Mouse (Mus musculus): Measurements from ENCODE around the gene Cryzl1.
"Not testable (repeated sequence)": the region's sequence is repeated elsewhere in the genome, so short reads cannot be mapped to it uniquely, and the experiment has no call there.

Cryzl1 gene

DNA sequence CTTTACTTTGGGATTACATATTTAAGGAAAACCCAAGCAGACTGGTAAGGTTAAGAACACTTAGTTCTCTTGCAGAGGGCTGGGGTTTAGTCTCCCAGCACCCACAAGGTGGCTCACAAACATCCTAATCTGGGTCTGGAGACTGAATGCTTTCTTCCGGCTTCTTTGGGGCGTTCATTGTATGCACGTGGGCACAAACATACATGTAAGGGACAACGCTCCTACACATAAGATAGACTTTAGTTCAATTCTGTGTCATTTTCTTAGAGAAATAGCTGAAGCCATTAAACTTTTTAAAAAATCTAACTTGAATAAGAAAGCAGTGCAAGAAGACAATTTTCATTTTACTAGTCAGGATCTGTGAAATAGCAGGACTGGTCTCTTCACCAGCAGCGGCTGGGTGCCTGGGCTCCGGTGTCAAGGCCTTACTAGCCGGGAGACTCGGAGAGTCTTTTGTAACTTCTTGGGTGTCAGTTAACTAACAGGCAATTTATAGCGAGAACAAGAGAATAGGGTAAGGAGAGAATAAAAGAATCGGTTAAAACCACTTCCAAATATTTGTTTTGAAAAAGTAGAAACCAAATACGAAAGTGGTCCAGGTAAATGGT lies 82.7 kb downstream of the Cryzl1 start:
- DNase-seq (ENCODE audit: low read depth, low spot score): peak; percentile 65

DNA sequence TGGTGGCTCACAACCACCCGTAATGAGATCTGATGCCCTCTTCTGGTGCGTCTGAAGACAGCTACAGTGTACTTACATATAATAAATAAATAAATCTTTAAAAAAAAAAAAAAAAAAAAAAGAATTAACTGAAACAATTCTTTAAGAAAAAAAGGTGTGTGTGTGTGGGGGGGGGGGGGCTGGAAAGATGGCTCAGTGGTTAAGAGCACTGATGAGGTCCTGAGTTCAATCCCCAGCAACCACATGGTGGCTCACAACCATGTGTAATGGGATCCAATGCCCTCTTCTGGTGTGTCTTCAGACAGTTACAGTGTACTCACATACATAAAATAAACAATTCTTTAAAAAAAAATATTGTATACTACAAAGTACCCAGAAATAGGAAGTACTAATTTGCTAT lies 83.4 kb downstream of the Cryzl1 start:
- DNase-seq (ENCODE audit: low read depth, low spot score): not testable (repeated sequence)

DNA sequence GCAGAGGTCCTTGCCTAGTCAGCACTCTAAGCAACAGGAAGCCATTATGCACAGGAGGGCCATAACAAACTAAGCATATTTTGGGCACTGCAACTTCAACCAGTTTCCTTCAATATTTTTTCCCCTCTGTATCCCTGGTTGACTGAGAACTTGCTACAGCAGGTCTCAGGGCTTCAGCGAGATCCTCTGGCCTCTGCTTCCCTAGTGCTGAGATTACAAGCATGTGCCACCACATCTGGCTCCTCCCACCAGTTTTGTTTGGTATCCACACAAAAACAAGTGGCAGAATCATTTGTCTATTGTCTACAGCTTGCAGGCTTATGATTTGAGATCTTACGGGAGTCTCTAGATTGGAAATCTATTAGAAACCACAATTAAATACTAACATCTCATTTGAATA lies 83.9 kb downstream of the Cryzl1 start:
- DNase-seq (ENCODE audit: low read depth, low spot score): no peak

DNA sequence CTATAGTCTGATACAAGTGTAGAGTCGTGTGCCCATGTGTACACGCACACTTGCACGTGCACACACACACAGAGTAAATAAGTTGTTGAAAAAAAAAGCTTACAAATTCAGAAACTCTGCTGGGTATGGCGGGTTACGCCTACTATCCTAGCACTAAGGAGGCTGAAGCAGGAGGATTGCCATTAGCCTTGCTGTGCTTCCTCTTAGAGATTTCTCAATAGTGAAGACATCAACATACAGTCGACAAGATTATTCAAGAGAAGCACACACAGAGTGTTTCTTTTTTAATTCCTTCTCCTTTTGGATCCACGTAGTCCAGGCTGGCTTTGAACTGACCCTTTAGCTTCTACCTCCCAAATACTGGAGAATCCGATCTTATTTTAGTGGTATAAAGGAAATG lies 88.6 kb downstream of the Cryzl1 start:
- no peak for DNase-seq (ENCODE audit: low read depth, low spot score)

DNA sequence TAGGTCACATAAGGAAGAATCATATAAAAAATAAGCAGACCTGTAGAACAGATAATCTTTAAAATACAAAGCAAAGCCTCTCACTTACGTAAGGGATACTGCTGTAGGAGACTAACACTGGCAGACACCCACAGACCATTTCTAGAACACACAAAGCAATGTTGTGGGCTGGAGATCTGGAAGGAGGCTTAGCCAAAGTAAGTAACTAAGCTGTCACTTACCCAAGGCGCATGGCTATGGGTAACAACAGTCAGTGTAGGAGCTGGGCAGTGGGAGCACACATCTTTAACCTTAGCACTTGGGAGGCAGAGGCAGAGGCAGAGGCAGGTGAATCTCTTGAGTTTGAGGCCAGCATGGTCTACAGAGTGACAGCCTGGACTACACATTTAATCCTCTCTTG lies 89.1 kb downstream of the Cryzl1 start:
- no peak for DNase-seq (ENCODE audit: low read depth, low spot score)
